ENCODE assay signal across 11 mouse cellular contexts in the genomic region with DNA sequence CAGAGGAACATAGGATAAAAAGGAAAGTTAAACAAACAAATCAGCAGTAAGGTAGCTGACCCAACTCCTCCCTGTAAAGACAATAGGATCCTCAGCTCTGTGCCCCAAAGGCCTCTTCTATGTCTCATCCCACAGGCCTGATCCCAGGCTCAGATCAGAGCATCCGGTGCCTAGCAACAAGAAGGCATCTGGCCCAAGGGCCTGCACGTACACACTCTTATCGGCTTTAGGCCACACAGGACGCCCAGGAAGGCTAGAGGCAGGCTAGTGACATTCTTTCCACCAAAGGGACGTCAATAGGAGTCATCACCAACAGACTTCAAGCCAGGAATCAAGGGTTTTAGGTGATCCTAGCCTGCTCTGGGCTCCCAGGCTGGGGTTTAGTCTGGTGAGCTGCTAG.
DNase-seq lines count a peak whose midpoint lies in the region; ATAC-seq and TF ChIP-seq lines count a peak whose summit lies in the region.
"Had no signal": no experiment of that assay in that cellular context is flagged by ENCODE, and none has a peak within 500 bp of the region (broad histone marks: within the 10 kb centered on the region; RNA-seq: fewer than 3 reads in every experiment).

No protein-coding gene starts in this region.

- peak; percentile 4; the same call in 1 of the 2 replicates for TF ChIP-seq EP300 in lung, postnatal 0 days (IDR thresholded peaks at IDR 0.05)

- no peak overlapping the region for H3K9ac ChIP-seq in intestine, embryonic 14.5 days (ENCODE audit: low read length)
- no peak overlapping the region for H3K9ac ChIP-seq in intestine, postnatal 0 days (ENCODE audit: low read depth, low read length)
- no peak overlapping the region for H3K9ac ChIP-seq in heart, embryonic 11.5 days (ENCODE audit: low read depth, low read length)
- H3K9ac ChIP-seq in lung, postnatal 0 days (replicated peaks; ENCODE audit: low read depth), result no peak overlapping the region
- H3K9ac ChIP-seq: embryonic facial prominence, embryonic 15.5 days had no signal

- no peaks in the 10 kb centered on the region for H3K36me3 ChIP-seq in intestine, embryonic 14.5 days (ENCODE audit: control insufficient read depth, insufficient read depth, low read length)
- no peaks in the 10 kb centered on the region for H3K36me3 ChIP-seq in intestine, postnatal 0 days (ENCODE audit: control insufficient read depth, insufficient read depth)
- H3K36me3 ChIP-seq in heart, embryonic 11.5 days (ENCODE audit: control insufficient read depth, insufficient read depth, low read length), result no peaks in the 10 kb centered on the region
- no peaks in the 10 kb centered on the region for H3K36me3 ChIP-seq in lung, postnatal 0 days (ENCODE audit: insufficient read depth, low read length)
- H3K36me3 ChIP-seq: embryonic facial prominence, embryonic 15.5 days had no signal

- H3K4me2 ChIP-seq in intestine, embryonic 14.5 days (ENCODE audit: low read length), result no peak overlapping the region
- no peak overlapping the region for H3K4me2 ChIP-seq in intestine, postnatal 0 days (replicated peaks; ENCODE audit: low read depth)
- peak overlapping the region; percentile 8; the same call in 1 of the 2 replicates for H3K4me2 ChIP-seq in heart, embryonic 11.5 days
- H3K4me2 ChIP-seq in lung, postnatal 0 days (replicated peaks; ENCODE audit: low read depth, low read length), result no peak overlapping the region
- H3K4me2 ChIP-seq: embryonic facial prominence, embryonic 15.5 days had no signal

- 0 out of 2 replicates have a peak, but pooled peaks have one; percentile 43 for ATAC-seq in intestine, embryonic 14.5 days (replicated peaks; ENCODE audit: low FRiP score, low TSS enrichment, low read depth)
- ATAC-seq in intestine, postnatal 0 days, result no peak; the same call in 1 of the 2 replicates
- peak; percentile 67 for ATAC-seq in heart, embryonic 11.5 days (replicated peaks; ENCODE audit: insufficient number of reproducible peaks, low FRiP score, low TSS enrichment)
- peak; percentile 86 for ATAC-seq in lung, postnatal 0 days

- peaks cover 18% of the 10 kb centered on the region for H3K4me1 ChIP-seq in intestine, embryonic 14.5 days (replicated peaks; ENCODE audit: control insufficient read depth, insufficient read depth, low read length)
- no peaks in the 10 kb centered on the region; the same call in 1 of the 2 replicates for H3K4me1 ChIP-seq in intestine, postnatal 0 days (replicated peaks; ENCODE audit: control insufficient read depth, insufficient read depth, low read length)
- H3K4me1 ChIP-seq in heart, embryonic 11.5 days (ENCODE audit: control insufficient read depth, insufficient read depth, low read length), result peaks cover 24% of the 10 kb centered on the region
- peaks cover 3% of the 10 kb centered on the region; the same call in 1 of the 2 replicates for H3K4me1 ChIP-seq in lung, postnatal 0 days (ENCODE audit: insufficient read depth, low read depth, low read length)

- H3K4me3 ChIP-seq in intestine, embryonic 14.5 days (ENCODE audit: low read depth, low read length), result no peak overlapping the region
- H3K4me3 ChIP-seq in intestine, postnatal 0 days (ENCODE audit: low read depth, low read length), result no peak overlapping the region
- no peak overlapping the region for H3K4me3 ChIP-seq in heart, embryonic 11.5 days (ENCODE audit: low read depth, low read length)
- no peak overlapping the region for H3K4me3 ChIP-seq in lung, postnatal 0 days (ENCODE audit: low read depth, low read length)
- H3K4me3 ChIP-seq: embryonic facial prominence, embryonic 15.5 days had no signal

- DNase-seq in intestine, embryonic 14.5 days (ENCODE audit: low spot score), result no peak
- DNase-seq in MN1 (ENCODE audit: low spot score) (peak; percentile 72), liver (no peak)
- peak; percentile 58 for DNase-seq in lung, postnatal 0 days (ENCODE audit: low spot score)
- DNase-seq in spleen, adult 18-20 months, result no peak
- DNase-seq in frontal cortex, postnatal 14 days (ENCODE audit: low spot score in 2 of 2), result no peak
- DNase-seq: layer of hippocampus, adult 9-11 months had no signal

- H3K9me3 ChIP-seq in intestine, embryonic 14.5 days (ENCODE audit: control insufficient read depth, low read length), result no peaks in the 10 kb centered on the region
- no peaks in the 10 kb centered on the region for H3K9me3 ChIP-seq in intestine, postnatal 0 days (ENCODE audit: control insufficient read depth)
- no peaks in the 10 kb centered on the region for H3K9me3 ChIP-seq in heart, embryonic 11.5 days (replicated peaks; ENCODE audit: control insufficient read depth, low read length)
- H3K9me3 ChIP-seq in lung, postnatal 0 days (ENCODE audit: low read length), result no peaks in the 10 kb centered on the region
- H3K9me3 ChIP-seq: embryonic facial prominence, embryonic 15.5 days had no signal

- H3K27ac ChIP-seq in intestine, embryonic 14.5 days (ENCODE audit: low read depth), result peak overlapping the region; percentile 43; the same call in 1 of the 2 replicates
- no peak overlapping the region for H3K27ac ChIP-seq in intestine, postnatal 0 days (ENCODE audit: low read depth, low read length)
- peak overlapping the region; percentile 60 for H3K27ac ChIP-seq in heart, embryonic 11.5 days (ENCODE audit: low read depth, low read length)
- H3K27ac ChIP-seq in lung, postnatal 0 days (ENCODE audit: low read length), result peak overlapping the region; percentile 71; the same call in 1 of the 2 replicates
- H3K27ac ChIP-seq: embryonic facial prominence, embryonic 15.5 days; macrophage had no signal

- no peaks in the 10 kb centered on the region for H3K27me3 ChIP-seq in intestine, embryonic 14.5 days (replicated peaks; ENCODE audit: control insufficient read depth, insufficient read depth, low read length)
- no peaks in the 10 kb centered on the region for H3K27me3 ChIP-seq in intestine, postnatal 0 days (replicated peaks; ENCODE audit: control insufficient read depth, insufficient read depth, low read length)
- H3K27me3 ChIP-seq in heart, embryonic 11.5 days (ENCODE audit: control insufficient read depth, insufficient read depth, low read length), result no peaks in the 10 kb centered on the region
- H3K27me3 ChIP-seq in lung, postnatal 0 days (replicated peaks; ENCODE audit: insufficient read depth, low read length), result no peaks in the 10 kb centered on the region
- H3K27me3 ChIP-seq: embryonic facial prominence, embryonic 15.5 days had no signal

- TF ChIP-seq CTCF in intestine, postnatal 0 days (IDR thresholded peaks at IDR 0.05; ENCODE audit: low read depth), result no peak
- no peak for TF ChIP-seq CTCF in lung, postnatal 0 days (IDR thresholded peaks at IDR 0.05)

- WGBS in intestine, embryonic 14.5 days, result 21% methylated on average over 5 of the region's 5 CpGs
- 26% methylated on average over 5 of the region's 5 CpGs for WGBS in intestine, postnatal 0 days
- 9% methylated on average over 5 of the region's 5 CpGs for WGBS in heart, embryonic 11.5 days (ENCODE audit: insufficient replicate concordance)
- 38% methylated on average over 5 of the region's 5 CpGs for WGBS in lung, postnatal 0 days

Comparison
In these comparisons a context has a peak if more than half of its experiments do, and no peak if none do; other contexts are left out.
1. DNase-seq: peak in MN1 (single experiment) and lung, postnatal 0 days (single experiment); none in intestine, embryonic 14.5 days (single experiment), spleen, adult 18-20 months (0 of 2), liver (single experiment) and frontal cortex, postnatal 14 days (0 of 2).